Mouse (Mus musculus): ENCODE measurements around the gene Plpp7.

The Plpp7 gene

DNA sequence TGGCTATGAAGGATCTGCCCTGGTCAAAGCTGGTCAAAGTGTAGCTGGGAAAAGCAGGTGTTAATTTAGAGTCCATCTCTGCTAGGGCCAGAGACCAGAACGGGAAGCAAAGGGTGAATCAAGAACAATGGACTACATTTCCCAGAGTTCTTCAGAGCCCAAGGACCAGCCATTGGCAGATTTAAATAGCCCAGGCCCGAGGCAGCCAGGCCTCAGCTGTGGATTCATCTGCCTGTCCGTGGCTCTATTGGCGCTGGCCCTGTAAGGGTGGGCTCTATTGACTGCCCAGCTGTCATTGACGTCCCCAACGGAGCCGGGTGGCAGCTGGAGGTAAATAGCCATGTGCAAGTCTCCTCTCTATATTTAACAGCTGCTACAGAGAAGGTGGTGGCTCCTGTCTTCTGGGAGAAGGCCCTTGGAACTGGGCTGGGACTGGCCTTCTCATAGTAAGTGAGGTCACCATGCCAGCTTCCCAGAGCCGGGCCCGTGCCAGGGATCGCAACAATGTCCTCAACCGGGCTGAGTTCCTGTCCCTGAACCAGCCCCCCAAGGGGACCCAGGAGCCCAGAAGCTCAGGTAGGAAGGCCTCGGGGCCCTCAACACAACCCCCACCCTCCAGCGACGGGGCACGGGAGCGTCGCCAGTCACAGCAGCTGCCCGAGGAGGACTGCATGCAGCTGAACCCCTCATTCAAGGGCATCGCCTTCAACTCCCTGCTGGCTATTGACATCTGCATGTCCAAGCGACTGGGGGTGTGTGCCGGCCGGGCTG is at the start of gene Plpp7:
Gene Plpp7 (plus strand): TSS at position 178 of the 771 bp plus-strand sequence.
- DNase-seq = peak; percentile 32 to 51

DNA sequence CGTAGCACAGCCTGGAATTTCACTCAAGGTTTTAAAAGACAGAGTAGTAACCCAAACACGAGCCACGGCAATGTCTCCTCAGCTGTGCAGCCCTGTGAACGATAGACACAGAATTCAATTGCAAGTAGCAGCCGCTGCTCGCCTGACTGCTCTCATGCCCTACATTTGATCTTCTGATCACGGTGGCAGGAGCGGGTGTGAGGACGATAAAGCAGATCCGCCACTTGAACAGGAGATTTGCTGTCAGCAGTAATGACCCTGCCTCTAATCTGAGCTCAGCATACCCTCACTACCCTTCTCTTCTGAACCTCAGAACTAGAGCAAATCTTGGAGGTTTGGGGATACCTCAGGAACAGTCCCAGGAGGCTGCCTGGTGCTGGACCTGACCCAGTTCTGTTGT is 49.3 kb upstream of the Plpp7 start:
- DNase-seq = no peak

DNA sequence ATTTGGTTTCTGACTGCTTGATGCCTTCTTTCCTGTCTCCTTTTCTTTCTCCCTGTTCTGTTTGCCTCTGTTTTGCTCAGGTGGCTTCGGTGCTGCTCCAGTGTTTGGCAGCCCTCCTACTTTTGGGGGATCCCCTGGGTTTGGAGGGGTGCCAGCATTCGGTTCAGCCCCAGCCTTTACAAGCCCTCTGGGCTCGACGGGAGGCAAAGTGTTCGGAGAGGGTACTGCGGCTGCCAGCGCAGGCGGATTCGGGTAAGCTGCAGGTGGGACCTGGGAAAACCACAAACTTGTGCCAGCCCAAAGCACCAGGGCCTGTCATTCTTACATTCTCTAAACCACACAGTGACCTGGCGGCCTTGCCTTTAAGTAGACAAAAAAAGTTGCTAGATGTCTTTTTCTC is 48.0 kb upstream of the Plpp7 start:
- no peak for DNase-seq

DNA sequence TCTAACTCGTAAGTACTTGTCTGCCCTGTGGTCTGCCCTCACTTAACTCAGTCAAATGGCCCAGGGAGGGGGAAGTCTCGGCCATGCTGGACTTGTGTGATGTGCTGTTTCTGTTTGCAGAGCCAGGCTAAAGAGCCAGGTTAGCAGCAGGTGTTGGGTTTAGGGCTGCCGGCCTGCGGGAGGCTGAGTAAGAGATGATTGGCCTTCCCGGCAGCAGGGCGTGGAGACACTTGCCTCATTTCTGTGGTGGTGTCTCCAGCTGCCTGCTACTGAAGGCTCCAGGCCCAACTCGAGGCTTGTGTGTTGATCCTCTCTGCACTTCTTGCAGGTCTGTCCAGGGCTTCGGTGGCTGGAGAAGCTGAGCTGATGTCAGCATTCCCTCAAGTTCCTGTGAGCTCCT is 43.5 kb upstream of the Plpp7 start:
- no peak for DNase-seq

DNA sequence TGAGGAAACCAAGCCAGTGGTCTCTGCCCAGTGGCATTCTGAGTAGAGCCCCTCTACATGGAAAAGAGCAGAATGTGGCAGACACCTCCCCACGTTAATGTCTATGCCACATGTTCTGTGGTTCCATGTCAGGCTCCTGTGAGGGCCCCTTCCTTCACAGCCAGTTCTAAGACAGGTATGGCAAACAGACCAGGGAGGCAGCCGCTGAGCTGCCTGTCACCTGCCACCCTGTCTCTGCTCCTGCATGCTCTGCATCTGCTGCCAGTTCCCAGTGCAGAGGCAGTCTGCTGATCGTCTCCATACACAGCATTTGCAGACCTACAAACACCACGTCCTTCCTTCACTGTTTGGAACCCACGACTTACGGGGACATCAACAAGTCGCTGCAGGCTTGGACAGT is 42.9 kb upstream of the Plpp7 start:
- no peak for DNase-seq

DNA sequence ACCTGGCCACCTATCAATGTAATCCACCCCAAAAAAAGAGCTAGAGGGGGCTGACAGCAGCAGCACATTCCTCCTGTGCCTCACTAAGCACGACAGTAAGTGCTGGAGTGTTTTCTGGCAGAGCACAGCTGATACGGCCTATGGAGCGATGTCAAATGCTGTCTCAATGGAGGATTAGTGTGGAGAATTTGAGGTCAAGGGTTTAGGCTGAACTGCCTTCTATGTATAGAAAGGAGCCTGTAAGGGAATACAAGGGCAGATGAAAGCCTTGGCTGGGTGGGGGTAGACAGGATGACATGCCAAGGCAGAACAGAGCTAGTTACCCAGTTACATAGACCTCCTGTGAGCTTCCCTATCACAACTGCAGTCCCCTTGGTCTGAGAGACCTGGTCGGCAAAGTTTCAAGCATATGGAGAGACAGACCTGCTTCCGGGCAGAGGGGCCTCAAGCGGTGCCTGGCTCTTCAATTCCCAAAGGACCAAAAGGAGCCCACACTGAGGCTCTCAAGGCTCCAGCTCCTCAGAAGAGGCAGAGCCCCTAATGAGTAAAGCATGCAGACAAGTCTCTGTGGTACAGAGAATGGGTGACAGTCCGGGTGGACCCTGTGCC is 39.9 kb upstream of the Plpp7 start:
- no peak for DNase-seq

DNA sequence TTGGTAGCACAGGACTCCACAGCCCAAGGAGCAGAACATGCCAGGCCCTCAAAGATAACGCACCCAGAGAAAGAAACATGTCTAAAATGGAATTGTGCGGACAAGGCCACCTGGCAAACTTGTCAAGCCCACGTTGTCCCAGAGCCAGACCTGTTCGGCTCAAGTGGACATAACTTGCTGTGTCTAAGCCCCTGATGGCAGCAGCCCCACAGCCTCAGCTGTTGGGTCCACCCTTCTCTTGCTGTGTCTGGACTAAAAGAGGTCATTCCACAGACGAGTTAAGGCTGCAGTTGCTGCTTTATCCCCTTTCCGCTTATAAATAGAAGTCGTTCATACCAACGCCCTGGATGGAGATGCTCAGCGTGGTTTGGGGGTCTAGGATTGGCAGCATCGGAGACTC is 38.8 kb upstream of the Plpp7 start:
- no peak for DNase-seq

DNA sequence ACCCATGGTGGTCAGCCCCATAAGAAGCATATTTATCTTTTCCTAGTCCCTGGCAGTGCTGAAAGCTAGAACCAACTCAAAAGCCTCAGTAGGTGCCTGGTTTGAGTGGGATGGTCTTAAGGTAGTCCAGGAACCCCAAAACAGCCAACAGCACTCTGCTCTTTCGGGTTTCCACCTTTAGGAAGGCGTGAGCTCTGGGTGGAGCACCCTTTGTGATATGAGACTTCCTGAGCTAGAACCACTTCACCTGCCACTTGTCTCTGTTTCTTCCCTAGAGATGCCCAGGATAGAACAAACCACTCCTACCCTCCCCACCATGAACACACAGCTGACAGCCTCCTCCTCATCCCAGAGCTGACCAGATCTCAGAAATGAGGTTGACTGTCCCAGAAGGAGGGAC is 38.0 kb upstream of the Plpp7 start:
- DNase-seq = no peak

DNA sequence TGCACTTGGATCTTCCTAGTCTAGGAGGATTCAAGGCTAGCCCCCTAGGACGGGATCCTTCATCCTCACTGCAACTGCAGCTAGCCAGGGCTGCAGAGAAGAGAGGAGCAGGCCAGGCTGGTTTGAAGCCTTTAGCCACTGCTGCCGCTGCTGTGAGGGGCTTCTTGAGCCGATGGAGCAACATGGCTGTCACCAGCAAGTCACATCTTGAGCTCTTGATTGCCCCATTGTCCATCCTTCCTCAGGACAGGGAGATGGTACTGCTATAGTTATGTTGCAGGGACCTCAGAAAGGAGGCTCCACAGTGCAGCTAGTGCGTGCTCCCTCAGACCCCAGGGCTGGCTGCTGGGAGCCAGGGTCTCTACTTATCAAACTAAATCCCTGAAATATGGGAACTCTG is 37.5 kb upstream of the Plpp7 start:
- DNase-seq = no peak

DNA sequence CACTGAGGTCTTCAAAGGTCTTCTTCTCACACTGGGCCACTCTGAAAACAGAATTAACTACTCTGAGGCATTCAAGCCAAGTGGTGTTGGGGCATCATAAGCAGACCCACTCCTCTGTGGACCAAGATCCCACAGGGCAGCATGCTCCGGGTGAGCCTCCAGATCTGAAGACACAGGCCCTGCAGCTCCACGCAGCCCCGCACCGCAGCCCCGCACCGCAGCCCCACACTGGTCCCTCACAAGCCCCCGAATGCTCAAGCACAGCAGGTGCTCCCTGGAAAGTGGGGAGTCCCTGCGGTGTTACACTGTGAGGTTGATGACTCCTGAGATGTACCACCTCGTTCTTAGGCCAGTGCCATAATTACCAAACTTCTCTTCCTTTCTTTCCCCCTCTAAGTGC is 37.1 kb upstream of the Plpp7 start:
- no peak for DNase-seq

DNA sequence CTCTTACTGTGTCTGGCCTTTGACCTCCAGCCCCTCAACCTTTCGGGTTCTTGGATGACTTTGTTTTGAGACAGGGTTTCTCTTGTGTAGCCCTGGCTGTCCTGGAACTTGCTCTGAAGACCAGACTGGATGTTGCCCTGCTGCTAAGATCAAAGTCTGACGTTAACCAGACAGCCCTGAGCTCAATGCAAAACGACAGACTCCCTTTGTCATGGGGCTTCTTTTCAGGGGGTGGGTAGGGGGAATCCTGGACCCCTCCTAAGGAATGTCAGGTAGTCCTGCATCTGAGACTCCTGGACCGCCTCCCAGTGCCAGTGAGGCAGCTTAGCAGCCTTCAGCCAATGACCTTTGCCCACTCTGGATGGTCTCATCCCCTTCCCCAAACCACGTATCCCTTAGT is 36.6 kb upstream of the Plpp7 start:
- DNase-seq = no peak

DNA sequence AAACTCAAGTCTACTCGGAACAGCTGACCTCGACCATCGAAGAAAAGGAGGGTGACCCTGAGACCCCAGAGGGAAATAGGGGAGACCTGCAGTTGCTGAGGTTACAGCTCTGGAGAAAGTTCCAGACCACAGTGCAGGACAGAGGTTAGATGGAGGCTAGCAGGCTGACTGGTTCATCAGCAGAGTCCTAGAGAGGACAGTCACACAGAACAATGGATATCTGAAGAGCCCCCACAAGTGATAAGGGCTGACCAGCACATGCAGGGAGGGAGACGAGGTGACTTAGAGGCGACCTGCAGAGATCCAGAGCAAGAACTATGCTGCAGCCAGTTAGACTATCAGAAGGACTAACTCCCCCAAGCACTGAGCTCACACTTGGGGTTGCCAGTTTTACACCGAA is 35.7 kb upstream of the Plpp7 start:
- no peak for DNase-seq

DNA sequence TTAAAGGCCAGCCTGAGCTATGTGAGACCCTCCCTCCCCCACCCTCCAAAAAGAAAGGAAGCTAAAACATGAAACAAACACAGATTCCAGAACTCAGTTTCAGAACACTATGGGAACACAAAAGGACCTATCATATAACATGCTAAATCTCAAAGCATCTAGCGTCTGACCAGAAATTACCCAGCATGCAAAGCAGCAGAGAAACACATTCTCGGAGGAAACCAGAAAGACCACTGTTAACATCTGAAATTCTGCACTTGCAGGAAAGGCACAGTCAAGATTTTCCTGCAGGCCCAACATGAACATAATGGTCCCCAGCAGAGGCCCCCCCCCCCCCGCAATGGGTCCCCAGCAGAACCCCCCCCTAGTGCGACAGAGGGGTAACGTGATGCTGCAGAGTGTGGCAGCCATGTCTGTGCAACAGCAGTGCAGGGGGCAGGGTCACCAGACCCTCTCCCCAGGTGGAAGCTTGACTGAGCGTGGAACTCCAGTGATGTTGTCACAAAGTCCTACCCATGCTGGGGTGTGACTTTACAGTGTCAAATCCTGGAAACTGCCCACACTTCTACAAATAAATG is 35.0 kb upstream of the Plpp7 start:
- DNase-seq = no peak

DNA sequence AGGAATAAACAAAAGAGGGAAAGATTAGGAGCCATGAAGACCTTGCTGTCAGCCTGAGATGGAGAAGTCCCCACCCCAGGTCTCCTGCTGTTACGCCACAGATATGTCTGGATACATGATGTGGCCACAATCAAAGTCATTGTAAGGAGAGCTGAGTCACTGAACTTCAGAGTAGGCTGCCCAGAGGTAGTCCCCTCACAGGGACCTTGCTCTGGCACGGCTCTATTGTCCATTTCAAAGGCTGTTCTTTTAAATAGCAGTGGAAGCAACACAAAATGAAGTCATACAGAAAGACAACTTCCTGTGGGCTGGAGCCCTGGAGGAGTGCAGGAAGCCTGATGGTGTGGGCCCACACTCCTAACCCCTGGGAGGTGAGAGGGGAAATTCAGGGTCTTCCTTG is 34.1 kb upstream of the Plpp7 start:
- no peak for DNase-seq

DNA sequence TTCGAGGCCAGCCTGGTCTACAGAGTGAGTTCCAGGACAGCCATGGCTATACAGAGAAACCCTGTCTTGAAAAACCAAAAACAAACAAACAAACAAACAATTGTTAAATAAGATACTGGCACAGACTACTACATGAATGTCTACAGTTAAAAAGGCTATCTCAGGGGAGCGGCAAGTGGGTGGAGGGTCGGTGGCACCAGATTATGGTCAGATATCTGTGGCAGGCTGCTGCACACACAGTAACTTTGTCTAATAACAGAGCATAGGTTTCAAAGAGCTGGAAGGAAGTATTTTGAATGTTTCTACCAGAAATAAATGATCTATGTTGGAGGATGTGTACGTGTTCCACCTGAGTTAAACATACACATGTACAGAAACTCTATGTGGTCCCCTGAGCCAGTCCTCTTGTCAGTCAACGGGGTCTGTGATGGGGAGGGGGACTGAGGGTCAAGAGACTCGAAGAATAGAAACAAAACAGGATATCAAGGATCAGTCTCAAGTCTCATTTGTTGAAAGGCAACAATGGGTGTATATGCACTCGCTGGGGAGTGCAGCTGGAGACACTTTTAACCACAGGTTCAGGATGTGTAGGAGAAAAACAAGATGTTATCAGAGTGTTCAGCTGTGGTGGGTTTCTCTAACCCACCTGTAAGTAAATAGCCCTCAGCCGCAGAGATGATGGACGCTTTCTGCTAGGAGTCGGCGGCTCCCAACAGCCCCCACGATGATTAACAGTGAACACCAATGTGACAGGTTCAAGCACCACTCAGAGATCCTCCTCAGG is 33.4 kb upstream of the Plpp7 start:
- no peak for DNase-seq

DNA sequence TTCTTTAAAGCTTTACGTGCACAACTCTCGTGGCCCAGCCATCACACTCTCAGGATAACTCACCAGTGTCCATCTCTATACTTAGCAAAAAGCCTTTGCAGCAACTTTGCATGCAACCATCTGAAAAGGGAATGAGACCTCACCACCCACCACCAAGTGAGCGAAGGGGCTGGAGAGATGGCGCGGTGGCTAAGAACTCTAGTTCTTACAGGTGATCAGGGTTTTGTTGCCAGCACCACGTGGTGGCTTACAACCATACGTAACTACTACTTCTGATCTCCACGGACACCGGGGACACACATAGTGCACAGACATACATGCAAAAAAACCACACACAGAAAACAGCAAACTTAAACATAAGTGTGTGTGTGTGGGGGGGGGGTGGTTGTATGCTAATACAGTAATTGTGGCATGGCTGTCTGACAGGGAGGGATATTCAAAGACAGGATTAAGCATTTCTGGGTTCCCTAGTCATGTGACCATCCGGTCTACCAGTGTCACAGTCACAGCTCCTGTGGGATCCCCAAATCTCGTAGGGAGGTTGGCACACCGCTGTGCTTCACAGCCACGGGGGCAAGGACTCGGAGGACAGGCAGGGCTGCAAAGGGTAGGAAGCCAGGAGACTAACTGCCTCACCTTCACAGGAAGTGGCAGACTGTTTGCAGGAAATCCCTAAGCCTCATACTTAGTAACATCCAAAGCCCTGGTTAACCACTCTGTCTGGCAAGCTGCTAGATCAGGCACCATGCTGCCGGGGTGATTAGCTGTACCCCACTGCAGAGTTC is 32.5 kb upstream of the Plpp7 start:
- DNase-seq = no peak

DNA sequence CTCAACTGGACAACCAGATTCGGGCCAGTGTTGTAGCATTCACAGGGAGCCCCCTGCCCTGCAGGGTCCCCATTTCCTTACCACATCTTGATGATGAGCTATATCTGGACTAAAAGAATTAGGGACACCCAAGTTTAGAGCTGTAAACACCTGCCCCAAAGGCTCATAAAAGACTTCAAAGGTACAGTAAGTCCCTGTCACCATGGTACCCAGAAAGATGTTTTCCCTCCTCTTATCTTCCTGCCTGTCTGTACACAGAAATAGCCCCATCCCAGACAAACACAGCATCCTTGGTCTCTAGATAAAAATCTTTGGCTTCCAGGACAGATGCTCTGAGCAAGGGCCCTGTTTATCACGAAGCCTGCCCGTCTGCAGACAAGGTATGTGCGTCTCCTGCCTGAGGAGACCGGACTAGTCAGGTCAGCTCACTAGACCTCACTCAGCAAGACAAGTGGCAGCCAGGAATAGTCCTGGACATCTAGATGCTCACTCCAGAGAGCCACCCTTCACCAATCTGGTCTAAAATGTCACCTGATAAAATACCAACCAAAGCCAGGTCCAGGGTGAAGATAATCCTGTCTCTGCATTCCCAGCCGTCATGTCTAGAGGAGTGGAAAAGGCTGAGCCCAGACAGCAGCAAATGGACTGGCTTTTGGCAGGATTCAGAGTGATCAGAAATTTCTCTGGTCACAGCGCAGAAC is 31.7 kb upstream of the Plpp7 start:
- DNase-seq = no peak

DNA sequence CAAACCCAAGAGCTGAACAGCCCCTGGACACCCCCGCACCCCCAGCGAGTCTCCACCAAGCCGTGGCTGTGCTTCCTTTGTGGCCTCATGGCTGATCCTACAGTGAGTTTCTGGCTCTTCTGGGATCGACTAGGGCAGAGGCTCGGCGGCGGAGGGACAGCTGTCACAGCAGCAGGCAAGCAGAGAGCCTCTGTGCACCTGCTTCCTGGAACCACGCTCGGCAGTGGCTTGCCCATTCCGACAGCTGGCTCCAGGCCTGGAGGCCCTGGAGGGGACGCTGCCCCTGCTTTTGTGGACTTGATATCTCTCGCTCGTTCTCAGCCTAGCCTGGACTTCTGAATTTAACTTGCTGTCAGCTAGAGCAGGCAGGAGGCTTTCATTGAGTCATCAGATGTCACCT is 30.4 kb upstream of the Plpp7 start:
- no peak for DNase-seq

DNA sequence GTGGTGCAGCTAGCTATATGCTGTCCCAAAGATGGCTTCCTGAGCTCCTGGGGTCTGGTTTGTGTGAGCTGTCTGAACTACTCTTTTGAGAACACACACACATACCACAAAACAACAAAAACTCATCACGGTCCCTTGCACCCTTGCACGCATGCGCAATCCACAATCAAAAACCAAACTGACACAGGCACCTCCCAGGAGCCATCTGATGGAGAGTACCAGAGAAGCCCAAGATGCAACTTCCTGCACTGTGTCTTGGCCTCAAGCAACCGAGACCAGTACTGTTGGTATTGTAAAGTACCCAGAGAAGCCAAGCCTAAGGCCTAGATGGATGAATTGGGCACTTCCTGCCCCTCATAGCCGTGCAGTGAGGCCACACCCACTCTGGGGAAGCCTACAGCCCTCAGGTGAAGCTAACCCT is 29.9 kb upstream of the Plpp7 start:
- no peak for DNase-seq

DNA sequence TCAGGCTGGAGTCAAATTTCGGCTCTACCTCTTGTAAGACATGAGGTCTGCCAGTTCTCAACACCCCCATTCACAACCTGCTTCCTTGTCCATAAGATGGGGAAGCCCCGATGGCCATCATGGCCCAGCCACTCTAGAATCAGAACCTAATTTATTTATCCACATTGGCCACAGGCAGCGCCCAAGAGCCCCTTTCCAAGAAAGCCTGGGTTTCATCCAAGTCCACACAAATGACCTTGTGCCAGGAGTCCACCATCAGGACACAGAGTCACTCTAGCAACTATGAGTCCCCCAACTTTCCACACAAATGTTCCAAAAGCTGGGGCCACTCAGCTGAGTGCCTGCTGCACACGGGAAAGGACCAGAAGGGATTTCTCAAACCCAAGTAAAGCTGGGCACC is 29.3 kb upstream of the Plpp7 start:
- no peak for DNase-seq

DNA sequence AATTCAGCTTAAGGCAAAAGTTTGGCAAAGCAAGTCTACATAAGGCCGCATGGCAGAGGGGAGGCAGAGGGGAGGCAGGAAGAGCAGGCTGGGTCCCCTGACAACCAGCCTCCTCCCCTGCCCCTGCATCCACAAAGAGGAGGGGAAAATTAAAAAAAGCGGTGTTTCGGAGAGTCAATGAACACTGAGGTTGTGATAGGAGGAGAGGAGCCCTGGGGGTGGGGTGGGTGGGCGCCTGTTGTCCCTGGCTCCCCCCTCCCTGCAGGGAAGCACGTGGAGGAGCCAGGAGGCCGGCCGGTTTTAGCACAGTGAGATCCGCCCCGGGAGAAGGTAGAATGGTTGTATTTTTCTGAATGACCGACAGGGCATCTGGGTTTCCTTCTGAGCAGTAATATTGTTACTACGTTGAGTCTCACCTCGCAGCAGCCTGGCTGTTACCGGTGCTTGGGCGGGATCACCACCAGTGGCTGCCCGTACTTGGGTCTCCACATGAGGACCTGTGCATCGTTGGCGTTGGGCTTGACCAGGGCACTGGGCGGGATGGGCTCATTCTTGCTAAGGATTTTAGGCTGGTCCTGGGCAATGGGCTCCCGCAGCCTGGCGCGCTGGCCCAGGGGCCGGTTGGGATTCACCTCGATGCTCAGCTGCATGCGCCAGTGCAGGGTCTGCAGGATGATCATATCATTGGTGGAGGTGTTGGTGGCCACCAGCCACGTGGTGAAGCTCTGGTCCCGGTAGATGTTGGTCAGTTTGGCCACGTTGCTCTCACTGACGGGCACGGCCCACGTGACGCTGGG is 26.3 kb upstream of the Plpp7 start:
- no peak for DNase-seq

Measured in lung, adult 18-20 months (tissue).